Mouse (Mus musculus): ENCODE measurements around the gene Lrrc23. TPM values are rescaled to one million over a fixed set of nuclear protein-coding genes. Genes with fewer than 3 reads are reported as not detected.

Lrrc23 gene
- polyA plus RNA-seq, 1 experiment from 2014 or later: 4.5 TPM

DNA sequence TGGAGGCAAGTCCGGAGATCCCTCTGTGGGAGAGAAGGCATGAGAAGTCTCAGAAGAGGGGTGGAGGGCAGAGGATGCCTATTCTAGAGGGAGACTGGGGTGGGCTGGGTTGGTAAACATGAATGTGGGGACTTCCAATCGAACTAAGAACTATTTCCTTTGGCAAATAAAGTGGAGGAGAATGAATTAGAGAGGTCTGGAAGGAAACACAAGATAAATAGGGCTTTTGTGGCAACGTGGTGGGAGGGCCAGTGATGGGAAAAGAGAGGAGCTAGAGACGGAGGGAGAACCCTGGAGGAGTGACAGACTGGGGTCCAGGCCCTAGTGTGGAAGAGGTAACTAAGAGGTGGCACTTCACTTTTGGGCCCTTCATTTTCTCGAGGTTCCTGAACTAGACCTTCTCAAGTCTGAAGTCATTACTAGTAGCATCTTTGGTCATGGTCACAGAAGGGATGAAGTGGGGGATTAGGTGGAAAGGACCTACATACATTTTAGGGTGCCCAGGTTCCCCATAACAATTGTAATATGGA, 22.1 kb downstream of the Lrrc23 start:
- Histone ChIP-seq H3K4me2 (ENCODE audit: low read depth, low read length, severe bottlenecking) (peak overlapping the region; percentile 75), H3K36me3 (ENCODE audit: control insufficient read depth, insufficient read depth, low read length) (no peaks in the 10 kb centered on the region), H3K4me1 (replicated peaks; ENCODE audit: control insufficient read depth, insufficient read depth, low read length) (peaks cover 28% of the 10 kb centered on the region), H3K27me3 (ENCODE audit: control insufficient read depth, insufficient read depth, low read length) (no peaks in the 10 kb centered on the region), H3K9ac (ENCODE audit: low read length) (peak overlapping the region; percentile 95), H3K27ac (ENCODE audit: low read depth, low read length) (peak overlapping the region; percentile 94), H3K9me3 (ENCODE audit: control insufficient read depth, low read length) (no peaks in the 10 kb centered on the region), H3K4me3 (ENCODE audit: low read depth, low read length) (peak overlapping the region; percentile 87)
- peak; percentile 60 for DNase-seq (ENCODE audit: low spot score)
- WGBS: 7% methylated on average over 5 of the region's 5 CpGs
- ATAC-seq (replicated peaks; ENCODE audit: low FRiP score): no peak

DNA sequence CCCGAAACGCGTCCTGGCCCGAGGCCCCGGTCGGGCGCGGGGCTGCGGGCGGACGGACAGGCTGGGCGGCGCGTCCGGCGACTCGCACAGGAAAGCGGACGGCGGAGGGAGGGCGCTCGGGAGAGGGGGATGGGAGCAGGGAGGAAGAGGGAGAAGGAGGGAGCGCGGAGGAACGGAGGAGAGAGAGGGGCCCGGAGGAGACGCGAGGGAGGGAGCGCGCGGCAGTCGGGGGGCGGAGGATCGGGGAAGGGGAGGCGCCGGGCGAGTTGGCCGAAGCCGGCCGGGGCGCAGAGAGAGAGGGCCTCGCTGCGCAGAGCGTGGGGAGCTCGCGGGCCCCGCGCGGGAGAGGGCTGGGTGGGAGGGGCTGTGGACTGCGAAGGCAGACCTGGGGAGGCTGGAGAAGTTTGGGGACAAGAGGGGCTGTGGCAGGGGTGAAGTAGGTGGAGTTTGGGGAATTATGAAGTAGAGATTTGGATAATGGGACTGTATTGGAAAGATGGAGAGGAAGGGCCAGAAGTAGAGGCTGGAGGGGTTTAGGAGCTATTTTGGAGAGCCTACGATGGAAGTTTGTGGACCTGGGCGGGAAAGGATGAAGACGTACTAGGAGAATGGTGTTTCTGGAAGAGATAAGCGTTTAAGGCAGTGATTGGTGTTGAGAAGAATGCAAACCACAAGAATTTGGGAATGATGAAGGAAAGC, 22.7 kb downstream of the Lrrc23 start:
- Histone ChIP-seq H3K27ac (ENCODE audit: low read depth, low read length) (peak overlapping the region; percentile 94), H3K4me3 (ENCODE audit: low read depth, low read length) (peak overlapping the region; percentile 87), H3K4me2 (ENCODE audit: low read depth, low read length, severe bottlenecking) (peak overlapping the region; percentile 75), H3K9ac (ENCODE audit: low read length) (peak overlapping the region; percentile 95), H3K9me3 (ENCODE audit: control insufficient read depth, low read length) (no peaks in the 10 kb centered on the region), H3K27me3 (ENCODE audit: control insufficient read depth, insufficient read depth, low read length) (no peaks in the 10 kb centered on the region), H3K36me3 (ENCODE audit: control insufficient read depth, insufficient read depth, low read length) (no peaks in the 10 kb centered on the region), H3K4me1 (replicated peaks; ENCODE audit: control insufficient read depth, insufficient read depth, low read length) (peaks cover 28% of the 10 kb centered on the region)
- ATAC-seq (replicated peaks; ENCODE audit: low FRiP score) (peak; percentile 68), DNase-seq (ENCODE audit: low spot score) (peak; percentile 92)
- under 1% methylated on average over 47 of the region's 54 CpGs for WGBS

DNA sequence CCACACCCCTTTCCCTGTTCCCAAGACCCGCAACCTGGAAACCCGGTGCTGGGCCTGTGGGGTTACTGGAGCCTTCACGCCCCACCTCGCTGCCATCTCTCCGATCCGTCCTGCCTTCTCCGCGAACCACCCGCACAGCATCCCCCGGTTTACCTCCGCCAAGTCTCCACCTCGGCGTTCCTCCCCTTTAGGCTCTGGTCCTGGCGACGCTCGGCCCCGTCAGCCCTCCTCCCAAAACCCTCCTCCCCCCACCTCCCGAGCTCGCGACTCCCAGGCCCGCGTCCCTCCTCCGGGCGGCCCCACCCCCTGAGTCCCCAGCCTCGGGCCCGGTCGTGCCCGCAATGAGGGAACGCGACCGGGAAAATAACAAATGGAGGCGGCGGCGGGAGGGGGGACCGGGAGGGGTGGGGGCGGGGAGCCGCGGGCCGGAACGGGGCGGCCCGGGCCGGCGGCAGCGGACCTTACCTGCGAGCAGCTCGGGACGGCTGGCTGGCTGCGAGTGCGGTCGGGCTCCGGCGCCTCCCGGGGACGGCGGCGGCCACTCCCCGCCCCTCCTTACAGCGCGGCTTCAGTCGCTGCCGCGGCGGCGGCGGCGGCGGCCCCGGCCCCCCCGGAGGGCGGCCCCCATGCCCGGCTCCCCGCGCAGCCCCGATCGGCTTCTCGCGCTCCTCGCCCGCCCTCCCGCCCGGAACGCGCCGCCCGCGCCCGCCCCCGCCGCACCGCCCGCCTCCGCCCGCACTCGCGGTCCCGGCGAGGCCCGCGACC, 23.5 kb downstream of the Lrrc23 start, which contains the start of the genes Gm45234 and Atn1:
Gene Gm45234 (minus strand): TSS at position 191 of the 765 bp plus-strand sequence.
Gene Atn1 (minus strand): TSS at position 694 of the 765 bp plus-strand sequence.
- ATAC-seq (replicated peaks; ENCODE audit: low FRiP score) (peak; percentile 68), DNase-seq (ENCODE audit: low spot score) (peak; percentile 87)
- H3K4me3 ChIP-seq (ENCODE audit: low read depth, low read length): peak within 1 kb of the TSS; percentile 87
- H3K36me3 ChIP-seq (ENCODE audit: control insufficient read depth, insufficient read depth, low read length): no peaks in the 10 kb centered on the region; the same call in 1 of the 2 replicates
- H3K4me1 ChIP-seq (replicated peaks; ENCODE audit: control insufficient read depth, insufficient read depth, low read length): peaks cover 28% of the 10 kb centered on the region
- no peaks in the 10 kb centered on the region for H3K9me3 ChIP-seq (ENCODE audit: control insufficient read depth, low read length)
- peak within 1 kb of the TSS; percentile 94 for H3K27ac ChIP-seq (ENCODE audit: low read depth, low read length)
- H3K27me3 ChIP-seq (ENCODE audit: control insufficient read depth, insufficient read depth, low read length): no peaks in the 10 kb centered on the region
- peak within 1 kb of the TSS; percentile 75 for H3K4me2 ChIP-seq (ENCODE audit: low read depth, low read length, severe bottlenecking)
- under 1% methylated on average over 42 of the region's 100 CpGs for WGBS
- H3K9ac ChIP-seq (ENCODE audit: low read length): peak within 1 kb of the TSS; percentile 95

DNA sequence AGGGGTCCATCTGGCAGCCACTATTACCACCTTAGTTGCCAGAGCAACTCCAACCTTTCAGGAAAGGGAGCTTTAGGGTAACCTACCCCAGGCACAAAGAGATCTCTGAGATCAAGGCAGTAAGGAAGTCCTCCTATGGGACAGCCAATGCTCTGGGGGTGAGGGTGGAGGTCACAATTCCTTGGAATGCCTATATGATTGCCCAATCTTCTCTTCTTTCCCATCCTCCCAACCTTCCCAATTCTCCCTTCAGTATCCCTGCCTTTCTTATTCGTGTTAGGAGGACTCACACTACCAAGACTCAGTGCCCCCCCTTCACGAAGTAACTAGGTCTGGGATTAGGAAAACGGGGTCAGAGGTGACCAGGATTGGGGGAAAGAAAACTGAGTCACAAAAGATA, 24.2 kb downstream of the Lrrc23 start:
- no peak for DNase-seq (ENCODE audit: low spot score)
- Histone ChIP-seq H3K9ac (ENCODE audit: low read length) (peak overlapping the region; percentile 95), H3K27me3 (ENCODE audit: control insufficient read depth, insufficient read depth, low read length) (no peaks in the 10 kb centered on the region), H3K4me3 (ENCODE audit: low read depth, low read length) (peak overlapping the region; percentile 87), H3K36me3 (ENCODE audit: control insufficient read depth, insufficient read depth, low read length) (no peaks in the 10 kb centered on the region; the same call in 1 of the 2 replicates), H3K27ac (ENCODE audit: low read depth, low read length) (peak overlapping the region; percentile 94; the same call in 1 of the 2 replicates), H3K9me3 (ENCODE audit: control insufficient read depth, low read length) (no peaks in the 10 kb centered on the region), H3K4me2 (ENCODE audit: low read depth, low read length, severe bottlenecking) (peak overlapping the region; percentile 75), H3K4me1 (replicated peaks; ENCODE audit: control insufficient read depth, insufficient read depth, low read length) (peaks cover 28% of the 10 kb centered on the region)
- no peak for ATAC-seq (replicated peaks; ENCODE audit: low FRiP score)
- 4% methylated on average over 3 of the region's 3 CpGs for WGBS

DNA sequence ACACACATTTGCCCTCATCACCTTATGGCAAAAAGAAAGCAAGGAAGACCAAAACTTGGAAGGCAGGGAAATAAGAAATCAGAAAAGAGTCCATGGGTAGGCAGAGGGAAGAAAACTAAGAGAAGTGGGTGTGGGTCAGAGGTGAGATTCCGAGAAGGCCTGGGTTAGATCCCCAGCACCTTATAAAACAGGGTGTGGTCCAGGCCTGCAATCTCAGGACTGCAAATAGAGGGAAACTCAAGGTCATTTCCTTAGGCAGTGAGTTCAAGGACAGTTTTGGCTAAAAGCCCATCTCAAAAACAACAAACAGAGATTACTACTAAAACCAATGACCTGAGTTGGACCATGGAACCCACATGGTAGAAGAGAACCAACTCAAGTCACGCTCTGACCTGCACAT, 25.7 kb downstream of the Lrrc23 start:
- H3K9me3 ChIP-seq (ENCODE audit: control insufficient read depth, low read length): no peaks in the 10 kb centered on the region
- no peak overlapping the region for H3K9ac ChIP-seq (ENCODE audit: low read length)
- H3K4me1 ChIP-seq (replicated peaks; ENCODE audit: control insufficient read depth, insufficient read depth, low read length): peaks cover 24% of the 10 kb centered on the region
- H3K36me3 ChIP-seq (ENCODE audit: control insufficient read depth, insufficient read depth, low read length): no peaks in the 10 kb centered on the region; the same call in 1 of the 2 replicates
- 90% methylated on average over 2 of the region's 2 CpGs for WGBS
- no peak for DNase-seq (ENCODE audit: low spot score)
- no peak overlapping the region for H3K4me2 ChIP-seq (ENCODE audit: low read depth, low read length, severe bottlenecking)
- H3K27ac ChIP-seq (ENCODE audit: low read depth, low read length): no peak overlapping the region
- H3K4me3 ChIP-seq (ENCODE audit: low read depth, low read length): no peak overlapping the region
- no peaks in the 10 kb centered on the region for H3K27me3 ChIP-seq (ENCODE audit: control insufficient read depth, insufficient read depth, low read length)
- ATAC-seq (replicated peaks; ENCODE audit: low FRiP score): no peak

DNA sequence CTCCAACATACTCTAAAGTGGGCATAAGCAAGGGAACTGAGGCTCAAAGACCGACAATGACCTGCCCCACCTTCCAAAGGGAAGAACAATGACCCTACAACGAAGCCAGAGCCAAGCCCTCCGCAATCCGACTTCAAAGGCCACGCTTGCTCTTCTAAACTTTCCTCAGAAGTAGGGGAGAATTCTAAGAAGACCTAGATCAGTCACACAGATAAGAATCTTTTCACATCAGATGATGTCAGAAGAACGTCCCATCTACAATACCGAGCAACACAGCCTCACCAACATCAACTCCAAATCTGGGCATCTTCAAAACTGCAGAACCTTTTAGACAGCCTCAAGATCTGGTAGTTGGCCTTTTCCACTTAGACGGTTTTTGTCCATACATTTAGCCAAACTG, 29.1 kb downstream of the Lrrc23 start:
- no peak for ATAC-seq (replicated peaks; ENCODE audit: low FRiP score)
- Histone ChIP-seq H3K36me3 (ENCODE audit: control insufficient read depth, insufficient read depth, low read length) (peaks cover 2% of the 10 kb centered on the region; the same call in 1 of the 2 replicates), H3K4me1 (replicated peaks; ENCODE audit: control insufficient read depth, insufficient read depth, low read length) (peaks cover 16% of the 10 kb centered on the region)

DNA sequence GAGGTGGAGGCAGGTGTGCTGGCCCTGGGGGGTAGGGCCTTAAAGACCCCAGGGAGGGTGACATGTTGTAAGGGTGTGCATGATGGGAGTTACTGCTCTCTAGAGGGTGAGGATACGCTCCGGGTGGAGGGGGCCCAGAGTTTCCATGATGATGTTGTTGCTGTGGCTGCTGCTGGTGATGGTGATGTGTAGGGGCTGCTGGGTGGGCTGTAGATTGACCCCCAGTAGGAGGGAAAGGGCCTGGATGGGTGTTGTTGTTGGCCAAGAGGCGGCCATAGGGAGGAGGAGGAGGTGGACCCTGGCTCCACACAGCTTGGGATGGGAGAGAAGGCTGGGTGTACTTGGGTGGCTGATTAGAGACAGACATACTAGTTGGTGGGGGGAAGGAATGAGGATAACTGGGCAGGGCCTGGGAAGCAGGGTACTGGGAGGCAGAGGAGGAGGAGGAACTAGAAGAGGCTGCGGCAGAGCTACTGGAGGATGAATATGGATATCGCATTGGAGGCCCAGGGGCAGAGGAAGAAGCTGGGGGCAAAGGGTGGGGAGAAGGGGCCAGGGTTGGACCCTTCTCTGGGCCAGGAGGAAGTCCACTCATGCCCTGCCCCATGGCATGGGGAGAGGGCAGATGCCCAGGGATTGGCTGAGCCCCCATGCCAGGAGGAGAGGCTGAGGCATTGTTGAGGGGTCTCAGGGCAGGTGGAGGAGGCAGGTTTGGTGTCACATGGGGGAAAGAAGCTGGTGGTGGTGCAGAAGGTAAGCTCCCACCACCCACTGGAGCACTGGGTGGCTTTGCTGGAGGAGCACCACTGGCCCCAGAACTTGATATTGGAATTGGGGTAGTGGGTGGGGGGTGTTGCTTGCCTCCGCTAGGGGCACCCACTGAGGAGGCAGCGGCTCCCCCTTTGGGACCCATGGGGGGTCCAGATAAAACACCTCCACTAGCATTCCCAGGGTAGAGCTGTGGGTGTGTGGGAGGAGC, 32.6 kb downstream of the Lrrc23 start:
- no peak for ATAC-seq (replicated peaks; ENCODE audit: low FRiP score)
- peak overlapping the region; percentile 85; the same call in 1 of the 2 replicates for H3K9ac ChIP-seq (ENCODE audit: low read length)
- WGBS: 91% methylated on average over 7 of the region's 7 CpGs

More for the DNA sequence above, 29.1 kb downstream of the Lrrc23 start:
- H3K27me3 ChIP-seq (ENCODE audit: control insufficient read depth, insufficient read depth, low read length): no peaks in the 10 kb centered on the region
- H3K9ac ChIP-seq (ENCODE audit: low read length): no peak overlapping the region
- no peak overlapping the region for H3K4me3 ChIP-seq (ENCODE audit: low read depth, low read length)
- H3K4me2 ChIP-seq (ENCODE audit: low read depth, low read length, severe bottlenecking): no peak overlapping the region
- no peaks in the 10 kb centered on the region for H3K9me3 ChIP-seq (ENCODE audit: control insufficient read depth, low read length)
- no peak for DNase-seq (ENCODE audit: low spot score)
- WGBS: 86% methylated on average over 8 of the region's 8 CpGs
- no peak overlapping the region for H3K27ac ChIP-seq (ENCODE audit: low read depth, low read length)

DNA sequence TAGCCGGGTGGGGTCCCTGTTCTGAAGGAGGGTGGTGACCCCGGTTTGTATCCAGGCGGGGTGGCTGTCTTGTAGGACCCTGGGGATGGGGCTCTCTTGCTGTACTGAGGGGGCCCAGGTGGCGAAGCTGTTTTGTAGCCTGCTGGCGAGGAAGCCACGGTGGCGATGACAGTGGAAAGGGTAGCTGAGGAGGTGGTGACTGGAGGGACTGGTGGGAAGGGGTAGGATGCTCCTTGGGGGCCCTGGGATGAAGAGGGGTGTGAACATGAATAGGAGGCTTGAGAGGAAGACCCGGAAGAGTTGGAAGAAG, 33.3 kb downstream of the Lrrc23 start:
- WGBS: 14% methylated on average over 8 of the region's 8 CpGs
- Histone ChIP-seq H3K27ac (ENCODE audit: low read depth, low read length) (peak overlapping the region; percentile 72), H3K4me2 (ENCODE audit: low read depth, low read length, severe bottlenecking) (peak overlapping the region; percentile 98), H3K36me3 (ENCODE audit: control insufficient read depth, insufficient read depth, low read length) (peaks cover 11% of the 10 kb centered on the region), H3K27me3 (ENCODE audit: control insufficient read depth, insufficient read depth, low read length) (no peaks in the 10 kb centered on the region), H3K4me1 (replicated peaks; ENCODE audit: control insufficient read depth, insufficient read depth, low read length) (peaks cover 16% of the 10 kb centered on the region), H3K9ac (ENCODE audit: low read length) (peak overlapping the region; percentile 85), H3K9me3 (ENCODE audit: control insufficient read depth, low read length) (no peaks in the 10 kb centered on the region), H3K4me3 (ENCODE audit: low read depth, low read length) (peak overlapping the region; percentile 55)
- DNase-seq (ENCODE audit: low spot score) (no peak), ATAC-seq (replicated peaks; ENCODE audit: low FRiP score) (peak; percentile 5)

More for the DNA sequence above, 32.6 kb downstream of the Lrrc23 start:
- Histone ChIP-seq H3K27ac (ENCODE audit: low read depth, low read length) (0 out of 2 replicates have a peak overlapping the region, but pooled peaks have one; percentile 72), H3K27me3 (ENCODE audit: control insufficient read depth, insufficient read depth, low read length) (no peaks in the 10 kb centered on the region), H3K4me2 (ENCODE audit: low read depth, low read length, severe bottlenecking) (peak overlapping the region; percentile 98), H3K4me1 (replicated peaks; ENCODE audit: control insufficient read depth, insufficient read depth, low read length) (peaks cover 14% of the 10 kb centered on the region), H3K36me3 (ENCODE audit: control insufficient read depth, insufficient read depth, low read length) (peaks cover 11% of the 10 kb centered on the region), H3K4me3 (ENCODE audit: low read depth, low read length) (peak overlapping the region; percentile 55; the same call in 1 of the 2 replicates), H3K9me3 (ENCODE audit: control insufficient read depth, low read length) (no peaks in the 10 kb centered on the region)
- no peak for DNase-seq (ENCODE audit: low spot score)

Measured in forebrain, embryonic 11.5 days (tissue).